Mouse (Mus musculus): Measurements from ENCODE around the gene Pthlh. TPM values are rescaled to one million over a fixed set of nuclear protein-coding genes. Genes with fewer than 3 reads are reported as not detected.
A peak's percentile ranks its signal among the peaks of the same experiment; 100 is the strongest.
"Not testable (repeated sequence)": the region's sequence is repeated elsewhere in the genome, so short reads cannot be mapped to it uniquely, and the experiment has no call there.

Gene Pthlh
- 3.9 and 6.4 TPM in 2 replicates for polyA plus RNA-seq (2015; fragmentation: Nextera tagmentation; extraction: Ambion mirVana)

- Histone ChIP-seq H3K36me3 (no peaks in the 10 kb centered on the region), H3K27me3 (peaks cover 84% of the 10 kb centered on the region), H3K9ac (peak within 1 kb of the TSS; percentile 66), H3K4me2 (peak within 1 kb of the TSS; percentile 95), H3K4me1 (replicated peaks) (peaks cover 25% of the 10 kb centered on the region), H3K4me3 (peak within 1 kb of the TSS; percentile 49), H3K27ac (peak within 1 kb of the TSS; percentile 18; the same call in 1 of the 2 replicates), H3K9me3 (no peaks in the 10 kb centered on the region)
- WGBS: 2% methylated on average over 67 of the region's 68 CpGs
- ATAC-seq (ENCODE audit: low FRiP score): peak; percentile 86
Observed at GRCm38 (mm10) chr6:147263587-147264565, at the start of gene Pthlh. Pthlh (minus strand) TSS chr6:147264183.

GRCm38 (mm10) chr6:147313331-147313730 is 49.3 kb upstream of the Pthlh start:
- Histone ChIP-seq H3K4me1 (replicated peaks) (no peaks in the 10 kb centered on the region), H3K27me3 (no peaks in the 10 kb centered on the region), H3K4me2 (no peak overlapping the region), H3K9ac (no peak overlapping the region), H3K9me3 (no peaks in the 10 kb centered on the region), H3K36me3 (no peaks in the 10 kb centered on the region), H3K4me3 (no peak overlapping the region), H3K27ac (no peak overlapping the region)
- no peak for ATAC-seq (ENCODE audit: low FRiP score)

- H3K4me2 ChIP-seq: no peak overlapping the region
- no peak for ATAC-seq (ENCODE audit: low FRiP score)
- no peaks in the 10 kb centered on the region for H3K4me1 ChIP-seq (replicated peaks)
- H3K9ac ChIP-seq: no peak overlapping the region
- H3K27me3 ChIP-seq: no peaks in the 10 kb centered on the region
- no peaks in the 10 kb centered on the region for H3K36me3 ChIP-seq
- 90% methylated on average over 7 of the region's 7 CpGs for WGBS
- no peak overlapping the region for H3K4me3 ChIP-seq
- H3K9me3 ChIP-seq: no peaks in the 10 kb centered on the region
- no peak overlapping the region for H3K27ac ChIP-seq
Observed at GRCm38 (mm10) chr6:147310435-147310978, 46.5 kb upstream of the Pthlh start.

- H3K9me3 ChIP-seq: no peaks in the 10 kb centered on the region
- H3K27ac ChIP-seq: no peak overlapping the region
- no peaks in the 10 kb centered on the region for H3K4me1 ChIP-seq (replicated peaks)
- no peak overlapping the region for H3K4me3 ChIP-seq
- WGBS: 91% methylated on average over 4 of the region's 4 CpGs
- ATAC-seq (ENCODE audit: low FRiP score): no peak
- H3K27me3 ChIP-seq: no peaks in the 10 kb centered on the region
- H3K9ac ChIP-seq: no peak overlapping the region
- no peaks in the 10 kb centered on the region for H3K36me3 ChIP-seq
- no peak overlapping the region for H3K4me2 ChIP-seq
Observed at GRCm38 (mm10) chr6:147310035-147310434, 46.1 kb upstream of the Pthlh start.

GRCm38 (mm10) chr6:147304236-147304635 is 40.3 kb upstream of the Pthlh start:
- not testable (repeated sequence) for H3K4me1 ChIP-seq (replicated peaks); H3K36me3 ChIP-seq; H3K27ac ChIP-seq; H3K4me2 ChIP-seq; H3K9me3 ChIP-seq; H3K9ac ChIP-seq; ATAC-seq (ENCODE audit: low FRiP score); H3K4me3 ChIP-seq; H3K27me3 ChIP-seq
- WGBS: 76% methylated on average over 8 of the region's 9 CpGs

- H3K4me3 ChIP-seq: no peak overlapping the region
- no peaks in the 10 kb centered on the region for H3K36me3 ChIP-seq
- WGBS: 81% methylated on average over 5 of the region's 5 CpGs
Observed at GRCm38 (mm10) chr6:147299607-147300006, 35.6 kb upstream of the Pthlh start.

GRCm38 (mm10) chr6:147279309-147279708 is 15.3 kb upstream of the Pthlh start:
- Histone ChIP-seq H3K9ac (no peak overlapping the region), H3K27ac (no peak overlapping the region), H3K36me3 (no peaks in the 10 kb centered on the region), H3K27me3 (0 out of 2 replicates have a peak, but pooled peaks cover 5% of the 10 kb centered on the region), H3K4me1 (replicated peaks) (no peaks in the 10 kb centered on the region), H3K9me3 (peaks cover 8% of the 10 kb centered on the region; the same call in 1 of the 2 replicates), H3K4me3 (no peak overlapping the region), H3K4me2 (no peak overlapping the region)
- no peak for ATAC-seq (ENCODE audit: low FRiP score)
- 20% methylated on average over 5 of the region's 5 CpGs for WGBS

More at GRCm38 (mm10) chr6:147299607-147300006, 35.6 kb upstream of the Pthlh start:
- ATAC-seq (ENCODE audit: low FRiP score): no peak
- no peak overlapping the region for H3K9ac ChIP-seq
- H3K9me3 ChIP-seq: no peaks in the 10 kb centered on the region
- H3K27ac ChIP-seq: no peak overlapping the region
- H3K4me2 ChIP-seq: no peak overlapping the region
- H3K27me3 ChIP-seq: no peaks in the 10 kb centered on the region
- H3K4me1 ChIP-seq (replicated peaks): no peaks in the 10 kb centered on the region

- no peak overlapping the region for H3K9ac ChIP-seq
- H3K4me3 ChIP-seq: no peak overlapping the region
- H3K4me2 ChIP-seq: no peak overlapping the region; the same call in 1 of the 2 replicates
- H3K9me3 ChIP-seq: no peaks in the 10 kb centered on the region
- H3K27ac ChIP-seq: no peak overlapping the region
- H3K36me3 ChIP-seq: no peaks in the 10 kb centered on the region
- peaks cover 63% of the 10 kb centered on the region for H3K27me3 ChIP-seq
- peaks cover 19% of the 10 kb centered on the region for H3K4me1 ChIP-seq (replicated peaks)
- no peak for ATAC-seq (ENCODE audit: low FRiP score)
- WGBS: 6% methylated on average over 19 of the region's 19 CpGs
Observed at GRCm38 (mm10) chr6:147268143-147268790, 4.3 kb upstream of the Pthlh start.

- ATAC-seq (ENCODE audit: low FRiP score): no peak
- Histone ChIP-seq H3K4me1 (replicated peaks) (peaks cover 25% of the 10 kb centered on the region), H3K36me3 (no peaks in the 10 kb centered on the region), H3K27me3 (peaks cover 80% of the 10 kb centered on the region), H3K9me3 (no peaks in the 10 kb centered on the region), H3K4me3 (no peak overlapping the region), H3K4me2 (no peak overlapping the region), H3K27ac (no peak overlapping the region), H3K9ac (no peak overlapping the region)
- WGBS: 90% methylated on average over 6 of the region's 6 CpGs
Observed at GRCm38 (mm10) chr6:147266466-147266865, 2.5 kb upstream of the Pthlh start.

GRCm38 (mm10) chr6:147263178-147263577 is 805 bp downstream of the Pthlh start:
- Histone ChIP-seq H3K27ac (peak overlapping the region; percentile 18; the same call in 1 of the 2 replicates), H3K36me3 (no peaks in the 10 kb centered on the region), H3K4me1 (replicated peaks) (peaks cover 19% of the 10 kb centered on the region), H3K9me3 (no peaks in the 10 kb centered on the region), H3K4me3 (peak overlapping the region; percentile 49), H3K4me2 (peak overlapping the region; percentile 95), H3K9ac (peak overlapping the region; percentile 66), H3K27me3 (peaks cover 77% of the 10 kb centered on the region)
- WGBS: under 1% methylated on average over 21 of the region's 21 CpGs
- ATAC-seq (ENCODE audit: low FRiP score): peak; percentile 68

GRCm38 (mm10) chr6:147261616-147262015 is 2.4 kb downstream of the Pthlh start:
- Histone ChIP-seq H3K4me1 (replicated peaks) (peaks cover 18% of the 10 kb centered on the region), H3K27me3 (peaks cover 62% of the 10 kb centered on the region), H3K4me2 (no peak overlapping the region), H3K27ac (no peak overlapping the region), H3K36me3 (no peaks in the 10 kb centered on the region), H3K9me3 (no peaks in the 10 kb centered on the region), H3K9ac (no peak overlapping the region), H3K4me3 (0 out of 2 replicates have a peak overlapping the region, but pooled peaks have one; percentile 8)
- no peak for ATAC-seq (ENCODE audit: low FRiP score)
- 38% methylated on average over 3 of the region's 3 CpGs for WGBS

GRCm38 (mm10) chr6:147260766-147261165 is 3.2 kb downstream of the Pthlh start:
- Histone ChIP-seq H3K4me2 (no peak overlapping the region), H3K9ac (no peak overlapping the region), H3K27me3 (peaks cover 53% of the 10 kb centered on the region), H3K9me3 (no peaks in the 10 kb centered on the region), H3K4me1 (replicated peaks) (peaks cover 18% of the 10 kb centered on the region), H3K36me3 (no peaks in the 10 kb centered on the region), H3K27ac (no peak overlapping the region), H3K4me3 (no peak overlapping the region)
- ATAC-seq (ENCODE audit: low FRiP score): no peak
- 79% methylated on average over 3 of the region's 3 CpGs for WGBS

Measured in hindbrain, embryonic 13.5 days (tissue).